Mouse (Mus musculus): ENCODE measurements around the gene Rdh16f2. TPM values are rescaled to one million over a fixed set of nuclear protein-coding genes. Genes with fewer than 3 reads are reported as not detected.

Rdh16f2 gene
- 2.6 and 5.4 TPM in 2 replicates for polyA plus RNA-seq (2012; rRNA removed; ENCODE audit: low replicate concordance)

GRCm38 (mm10) chr10:127866232-127866631 lies at the start of gene Rdh16f2:
Rdh16f2 (plus strand) TSS chr10:127866474.

GRCm38 (mm10) chr10:127849628-127850027 lies 16.6 kb upstream of the Rdh16f2 start, which contains the start of gene Rdh19:
Rdh19 (plus strand) TSS chr10:127849928.

DNA sequence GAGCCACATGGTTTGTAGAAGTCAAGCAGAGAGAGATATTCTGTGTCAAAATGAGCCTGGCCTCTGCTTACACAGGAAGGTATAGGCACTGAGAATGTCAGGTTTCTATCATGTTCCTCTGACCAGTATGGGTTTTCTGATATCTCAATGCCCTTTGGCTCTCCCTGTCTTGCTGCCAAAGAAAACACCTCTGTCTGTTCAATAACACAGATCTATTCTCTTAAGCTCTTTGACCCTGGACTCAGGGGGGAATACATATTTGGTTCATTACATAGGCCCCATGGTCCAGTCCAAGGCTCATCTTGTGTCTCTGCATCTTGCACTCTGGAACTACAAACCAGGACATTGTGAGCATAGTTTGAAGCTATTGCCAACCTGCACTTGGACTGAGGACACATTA lies 22.3 kb downstream of the Rdh16f2 start, which contains the start of gene Rdh7:
Gene Rdh7 (minus strand): TSS at position 213 of the 400 bp plus-strand sequence.

DNA sequence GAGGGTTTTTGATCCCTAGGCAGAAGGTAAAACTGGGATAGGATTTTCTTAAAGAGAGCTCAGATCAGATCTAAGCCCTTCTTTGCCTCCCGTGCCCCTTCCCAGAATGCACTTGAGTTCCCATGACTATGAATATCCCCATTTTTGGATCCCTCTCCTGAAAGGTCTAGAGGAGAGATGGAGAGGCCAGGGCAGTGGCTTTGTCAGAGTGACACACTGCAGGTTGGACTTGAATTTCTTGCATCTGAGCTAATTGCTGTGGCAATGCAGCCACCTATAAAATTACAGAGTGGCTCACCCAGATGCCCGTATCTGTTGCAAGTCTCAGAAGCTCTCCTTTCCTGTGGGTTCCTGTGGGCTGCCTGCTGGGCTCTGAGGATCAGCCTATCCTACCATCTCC lies 31.9 kb downstream of the Rdh16f2 start, which contains the start of gene Sdr9c7:
Gene Sdr9c7 (plus strand): TSS at position 301 of the 400 bp plus-strand sequence.

Other genes with a start within 250 kb of the Rdh16f2 start
- 134 and 192 TPM in 2 replicates for gene Lrp1, start 245.3 kb upstream of the Rdh16f2 start, polyA plus RNA-seq (2012; rRNA removed; ENCODE audit: low replicate concordance)
- gene Stat6, start 223.5 kb upstream of the Rdh16f2 start, polyA plus RNA-seq (2012; rRNA removed; ENCODE audit: low replicate concordance) = 52.2 and 71.9 TPM in 2 replicates
- gene Nemp1, start 199.6 kb upstream of the Rdh16f2 start, polyA plus RNA-seq (2012; rRNA removed; ENCODE audit: low replicate concordance) = 1.3 and 1.6 TPM in 2 replicates
- gene Nab2, start 197.9 kb upstream of the Rdh16f2 start, polyA plus RNA-seq (2012; rRNA removed; ENCODE audit: low replicate concordance) = 25.5 and 39.5 TPM in 2 replicates
- gene Myo1a, start 161.3 kb upstream of the Rdh16f2 start, polyA plus RNA-seq (2012; rRNA removed; ENCODE audit: low replicate concordance) = 179 and 405 TPM in 2 replicates
- 0.32 TPM in 1 of 2 replicates, not detected in the other for gene Tac2, start 142.0 kb upstream of the Rdh16f2 start, polyA plus RNA-seq (2012; rRNA removed; ENCODE audit: low replicate concordance)
- 3.1 and 4.5 TPM in 2 replicates for gene Zbtb39, start 126.9 kb upstream of the Rdh16f2 start, polyA plus RNA-seq (2012; rRNA removed; ENCODE audit: low replicate concordance)
- 1.1 and 2.3 TPM in 2 replicates for gene Gpr182, start 114.7 kb upstream of the Rdh16f2 start, polyA plus RNA-seq (2012; rRNA removed; ENCODE audit: low replicate concordance)
- gene Rdh1, start 106.8 kb upstream of the Rdh16f2 start, polyA plus RNA-seq (2012; rRNA removed; ENCODE audit: low replicate concordance) = 0.06 TPM in 1 of 2 replicates, not detected in the other
- not detected in 2 replicates for gene Rdh16f1, start 106.7 kb upstream of the Rdh16f2 start, polyA plus RNA-seq (2012; rRNA removed; ENCODE audit: low replicate concordance)
- 3.4 and 31.0 TPM in 2 replicates for gene Rdh9, start 90.1 kb upstream of the Rdh16f2 start, polyA plus RNA-seq (2012; rRNA removed; ENCODE audit: low replicate concordance)
- gene Rdh16, start 65.3 kb upstream of the Rdh16f2 start, polyA plus RNA-seq (2012; rRNA removed; ENCODE audit: low replicate concordance) = 2.1 and 3.5 TPM in 2 replicates
- not detected in 2 replicates for gene Rdh19, start 16.5 kb upstream of the Rdh16f2 start, polyA plus RNA-seq (2012; rRNA removed; ENCODE audit: low replicate concordance)
- gene Rdh7, start 22.3 kb downstream of the Rdh16f2 start, polyA plus RNA-seq (2012; rRNA removed; ENCODE audit: low replicate concordance) = 40.9 and 82.5 TPM in 2 replicates
- 0.15 and 0.32 TPM in 2 replicates for gene Sdr9c7, start 32.0 kb downstream of the Rdh16f2 start, polyA plus RNA-seq (2012; rRNA removed; ENCODE audit: low replicate concordance)
- gene Hsd17b6, start 141.1 kb downstream of the Rdh16f2 start, polyA plus RNA-seq (2012; rRNA removed; ENCODE audit: low replicate concordance) = 33.8 and 58.5 TPM in 2 replicates
- 0.87 and 1.6 TPM in 2 replicates for gene Prim1, start 148.7 kb downstream of the Rdh16f2 start, polyA plus RNA-seq (2012; rRNA removed; ENCODE audit: low replicate concordance)
- gene Naca, start 169.1 kb downstream of the Rdh16f2 start, polyA plus RNA-seq (2012; rRNA removed; ENCODE audit: low replicate concordance) = 82.6 and 172 TPM in 2 replicates
- 37.4 and 83.8 TPM in 2 replicates for gene Ptges3, start 192.5 kb downstream of the Rdh16f2 start, polyA plus RNA-seq (2012; rRNA removed; ENCODE audit: low replicate concordance)
- gene Atp5b, start 216.8 kb downstream of the Rdh16f2 start, polyA plus RNA-seq (2012; rRNA removed; ENCODE audit: low replicate concordance) = 6,260 and 7,330 TPM in 2 replicates
- 18.9 and 20.4 TPM in 2 replicates for gene Baz2a, start 225.1 kb downstream of the Rdh16f2 start, polyA plus RNA-seq (2012; rRNA removed; ENCODE audit: low replicate concordance)

Measured in duodenum, adult 2 months (tissue).